Mouse (Mus musculus): ENCODE results near the gene Gabarap. TPM values are rescaled to one million over a fixed set of nuclear protein-coding genes. Genes with fewer than 3 reads are reported as not detected.

Gene Gabarap
- total and polyA plus RNA-seq, 3 experiments: 189 to 352 (median 213) TPM

GRCm38 (mm10) chr11:69980196-69981140, 10.5 kb upstream of the Gabarap start:
- peak overlapping the region; percentile 71 for H3K27ac ChIP-seq (ENCODE audit: insufficient read depth, low read depth)
- peaks cover 45% of the 10 kb centered on the region for H3K79me2 ChIP-seq (replicated peaks; ENCODE audit: control insufficient read depth, extremely low read depth, insufficient read depth, poor library complexity, severe bottlenecking)
- in situ Hi-C loops (cut with MboI; ENCODE audit: low pct_ligation_motif_present, low pct_unique_long_range_greater_than_20kb, low sequenced_read_pairs) (no loop called here), dilution Hi-C loops (cut with MboI; ENCODE audit: extremely low pct_ligation_motif_present, extremely low pct_unique_long_range_greater_than_20kb, low sequenced_read_pairs) (no loop called here)
- peak overlapping the region; percentile 89 for H3K9ac ChIP-seq (ENCODE audit: insufficient read depth, low read depth)
- peak overlapping the region; percentile 91; the same call in 1 of the 2 replicates for H3K4me2 ChIP-seq (ENCODE audit: insufficient read depth, low read depth, poor library complexity, severe bottlenecking)
- peak overlapping the region; percentile 76 to 98 (median 82) for H3K4me3 ChIP-seq (replicated peaks in 1 of 3; ENCODE audit: low read depth in 2 of 3, low read length in 2 of 3, poor library complexity in 1 of 3)
- DNase-seq (ENCODE audit: extremely low read depth): peak; percentile 99
- peaks cover 2% of the 10 kb centered on the region for H3K9me3 ChIP-seq (replicated peaks; ENCODE audit: low read length)
- peaks cover 5 to 33% of the 10 kb centered on the region in 2 experiments for H3K4me1 ChIP-seq (ENCODE audit: control insufficient read depth in 1 of 2, insufficient read depth in 2 of 2)
- H3K27me3 ChIP-seq (replicated peaks): no peaks in the 10 kb centered on the region
- peaks cover 32 to 59% of the 10 kb centered on the region in 2 experiments for H3K36me3 ChIP-seq (replicated peaks in 1 of 2; ENCODE audit: control insufficient read depth in 1 of 2, insufficient read depth in 1 of 2, low read length in 1 of 2)
- peak; percentile 34; the same call in 1 of the 2 replicates for TF ChIP-seq JUN (IDR thresholded peaks at IDR 0.05; ENCODE audit: insufficient read depth, low read depth, low read length)
- no peak for TF ChIP-seq CHD2 (IDR thresholded peaks at IDR 0.05; ENCODE audit: low read length)
- TF ChIP-seq RAD21 (IDR thresholded peaks at IDR 0.05; ENCODE audit: low read depth, low read length): no peak
- peak; percentile 52; the same call in 1 of the 2 replicates for TF ChIP-seq IRF4 (IDR thresholded peaks at IDR 0.05; ENCODE audit: low read depth, low read length)
- TF ChIP-seq SMC3 (IDR thresholded peaks at IDR 0.05; ENCODE audit: low read depth, low read length): no peak
- TF ChIP-seq MAX (IDR thresholded peaks at IDR 0.05; ENCODE audit: low read length): peak; percentile 11; the same call in 1 of the 2 replicates
- no peak for TF ChIP-seq PAX5 (IDR thresholded peaks at IDR 0.05; ENCODE audit: low read length)
- peak; percentile 61 for TF ChIP-seq ZMIZ1 (IDR thresholded peaks at IDR 0.05; ENCODE audit: low read depth, low read length)
- no peak for TF ChIP-seq RCOR1 (conservative IDR thresholded peaks at IDR 0.05; ENCODE audit: low read depth, low read length)
- no peak for TF ChIP-seq UBTF (IDR thresholded peaks at IDR 0.05; ENCODE audit: low read depth, low read length)
- TF ChIP-seq ETS1 (conservative IDR thresholded peaks at IDR 0.05; ENCODE audit: low read depth, low read length): peak; percentile 70
- TF ChIP-seq ZNF384 (IDR thresholded peaks at IDR 0.05; ENCODE audit: low read depth, low read length): peak; percentile 85
- peak; percentile 64; the same call in 1 of the 2 replicates for TF ChIP-seq GABPA (IDR thresholded peaks at IDR 0.05; ENCODE audit: insufficient replicate concordance, low read depth, low read length)
- TF ChIP-seq TBP (conservative IDR thresholded peaks at IDR 0.05; ENCODE audit: low read depth, low read length): peak; percentile 95
- TF ChIP-seq ZC3H11A (IDR thresholded peaks at IDR 0.05; ENCODE audit: low read depth, low read length): no peak
- TF ChIP-seq EP300 (IDR thresholded peaks at IDR 0.05; ENCODE audit: low read length): no peak
- TF ChIP-seq ELF1 (IDR thresholded peaks at IDR 0.05; ENCODE audit: low read depth, low read length): peak; percentile 85
- TF ChIP-seq POLR2AphosphoS2 (IDR thresholded peaks at IDR 0.05; ENCODE audit: low read depth, low read length): peak; percentile 59; the same call in 1 of the 2 replicates
- TF ChIP-seq USF2 (conservative IDR thresholded peaks at IDR 0.05; ENCODE audit: low read depth, low read length): no peak
- peak; percentile 93 for TF ChIP-seq MXI1 (IDR thresholded peaks at IDR 0.05; ENCODE audit: low read depth, low read length)
- peak; percentile 89 for TF ChIP-seq SIN3A (IDR thresholded peaks at IDR 0.05; ENCODE audit: low read length)
- 0 out of 2 replicates have a peak, but pooled peaks have one; percentile 56 for TF ChIP-seq CHD1 (IDR thresholded peaks at IDR 0.05; ENCODE audit: low read depth, low read length)
- TF ChIP-seq NELFE (IDR thresholded peaks at IDR 0.05; ENCODE audit: low read depth, low read length): peak; percentile 72
- TF ChIP-seq KAT2A (IDR thresholded peaks at IDR 0.05; ENCODE audit: insufficient replicate concordance, low read length): 0 out of 2 replicates have a peak, but pooled peaks have one; percentile 55
- peak; percentile 82 for TF ChIP-seq HCFC1 (IDR thresholded peaks at IDR 0.05; ENCODE audit: low read depth, low read length)
- peak; percentile 68; the same call in 1 of the 2 replicates for TF ChIP-seq E2F4 (IDR thresholded peaks at IDR 0.05; ENCODE audit: insufficient replicate concordance, low read depth, low read length)
- TF ChIP-seq NRF1 (IDR thresholded peaks at IDR 0.05; ENCODE audit: low read depth, low read length): peak; percentile 92
- peak; percentile 71 for TF ChIP-seq MAZ (IDR thresholded peaks at IDR 0.05; ENCODE audit: low read depth, low read length)
- no peak for TF ChIP-seq MYC (IDR thresholded peaks at IDR 0.05; ENCODE audit: low read depth, low read length)
- TF ChIP-seq JUND (conservative IDR thresholded peaks at IDR 0.05; ENCODE audit: low read depth, low read length): 0 out of 2 replicates have a peak, but pooled peaks have one; percentile 7
- TF ChIP-seq CTCF (conservative IDR thresholded peaks at IDR 0.05 in 1 of 2, IDR thresholded peaks at IDR 0.05 in 1 of 2; ENCODE audit: low read depth in 2 of 2, low read length in 2 of 2): no peak
- no peak for TF ChIP-seq USF1 (IDR thresholded peaks at IDR 0.05; ENCODE audit: low read depth, low read length)
- TF ChIP-seq MEF2A (IDR thresholded peaks at IDR 0.05; ENCODE audit: borderline replicate concordance, low read depth, low read length): no peak
- TF ChIP-seq BHLHE40 (IDR thresholded peaks at IDR 0.05; ENCODE audit: low read depth, low read length): peak; percentile 40
- TF ChIP-seq TCF12 (IDR thresholded peaks at IDR 0.05; ENCODE audit: low read depth, low read length): peak; percentile 88
- no peak for TF ChIP-seq MAFK (IDR thresholded peaks at IDR 0.05; ENCODE audit: insufficient replicate concordance, low read length)
- TF ChIP-seq POLR2A (IDR thresholded peaks at IDR 0.05; ENCODE audit: low read depth, low read length): peak; percentile 90
